Mouse (Mus musculus) thymus, postnatal 36 days (tissue): Measurements from ENCODE around the gene Mmp23.

Source experiments
- DNase-seq, 2 experiments: peaks; one replicate each; pipeline ENCODE4 v3.0.0; 2022; ENCODE audit warnings: mixed read lengths in 2 of 2

Mmp23 gene

GRCm38 (mm10) chr4:155601091-155601996, 51.8 kb downstream of the Mmp23 start, which contains the start of gene Slc35e2:
TSS of gene Slc35e2 (plus strand) at chr4:155601416.
- peak; percentile 90 to 92 for DNase-seq
